Mouse (Mus musculus) lung, postnatal 14 days (tissue): ENCODE measurements around the gene Gm49396.

ENCODE experiments used
- DNase-seq: peaks from one replicate; pipeline ENCODE4 v3.0.0; 2021

Gene Gm49396

DNA sequence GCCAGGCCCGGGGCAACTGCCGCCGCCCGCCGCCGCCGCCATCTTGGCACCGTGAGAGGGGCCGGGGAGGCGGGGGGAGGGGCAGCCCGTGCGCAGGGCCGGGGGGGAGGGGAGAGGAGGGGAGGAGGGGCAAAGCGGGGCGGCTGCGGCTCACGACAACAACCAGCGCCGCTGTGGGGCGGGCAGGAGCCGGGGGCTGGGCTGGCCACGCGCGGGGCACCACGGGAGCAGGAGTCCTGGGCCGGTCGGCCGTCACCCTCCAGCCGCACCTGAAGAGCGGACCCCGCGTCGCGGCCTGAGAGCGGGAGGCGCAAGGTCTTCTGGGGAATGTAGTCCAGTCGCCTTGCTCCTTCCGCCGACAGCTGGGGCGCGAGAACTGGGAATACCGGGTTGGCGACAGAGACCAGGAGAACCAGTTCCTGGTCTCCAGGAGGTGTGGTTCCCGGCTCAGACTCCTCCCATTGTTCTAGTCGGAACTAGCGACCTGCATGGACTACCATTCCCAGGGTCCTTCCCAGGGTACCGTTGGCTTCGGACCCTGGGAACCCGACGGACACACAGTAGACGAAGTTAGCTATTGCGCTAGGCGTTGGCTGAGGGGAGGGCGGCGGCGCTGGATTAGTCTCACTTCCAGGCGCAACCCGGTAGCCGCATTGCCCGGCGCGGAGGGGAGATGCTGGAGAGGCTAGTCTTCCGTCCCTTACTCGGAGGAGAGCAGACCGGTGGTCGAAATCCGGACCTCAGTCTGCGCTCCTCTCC, 25.7 kb downstream of the Gm49396 start, which contains the start of gene Kmt2b:
Gene Kmt2b (minus strand): TSS at position 51 of the 759 bp plus-strand sequence.
- DNase-seq: peak; percentile 94

DNA sequence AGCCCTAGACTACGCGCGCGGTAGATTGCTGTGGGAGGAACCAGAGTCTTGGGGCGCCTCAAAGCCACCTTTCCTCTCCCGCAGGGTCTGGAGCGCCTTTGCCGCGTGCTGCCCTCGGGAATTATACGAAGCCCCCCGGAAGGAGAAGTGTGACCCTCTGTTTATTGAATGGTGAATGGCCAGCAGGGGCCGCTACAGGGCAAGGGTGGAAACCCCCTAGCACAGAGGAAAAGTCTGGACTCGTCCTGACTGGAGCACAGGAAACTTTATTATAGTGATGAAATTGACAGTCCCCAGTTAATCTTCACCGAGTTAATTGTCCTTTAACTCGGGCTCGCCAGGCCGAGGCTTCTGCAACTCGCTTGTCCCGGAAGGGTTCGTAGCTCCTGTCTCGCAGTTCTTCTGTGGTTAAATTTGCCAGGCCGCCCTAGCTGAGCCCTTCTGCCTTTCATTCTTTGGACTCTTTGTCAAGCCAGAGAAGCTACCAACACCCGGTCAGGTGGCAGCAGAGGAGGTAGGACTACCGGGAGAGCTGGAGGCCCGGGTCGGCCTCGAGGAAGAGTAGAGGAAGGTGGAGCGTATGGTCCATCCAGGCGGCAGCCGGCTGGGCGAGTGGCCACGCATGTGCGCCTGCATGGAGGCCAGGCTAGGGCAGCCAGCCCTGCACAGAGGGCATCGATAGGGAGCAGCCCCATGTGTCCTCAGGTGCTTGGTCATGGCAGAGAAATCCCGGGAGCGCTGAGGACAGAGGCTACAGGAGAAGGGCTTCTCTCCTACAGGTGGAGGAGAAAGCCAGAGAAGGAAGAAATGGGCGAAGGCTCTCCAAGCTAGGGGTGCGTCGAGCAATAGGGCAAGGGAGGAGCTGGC, 26.5 kb downstream of the Gm49396 start:
- peak; percentile 92 for DNase-seq

DNA sequence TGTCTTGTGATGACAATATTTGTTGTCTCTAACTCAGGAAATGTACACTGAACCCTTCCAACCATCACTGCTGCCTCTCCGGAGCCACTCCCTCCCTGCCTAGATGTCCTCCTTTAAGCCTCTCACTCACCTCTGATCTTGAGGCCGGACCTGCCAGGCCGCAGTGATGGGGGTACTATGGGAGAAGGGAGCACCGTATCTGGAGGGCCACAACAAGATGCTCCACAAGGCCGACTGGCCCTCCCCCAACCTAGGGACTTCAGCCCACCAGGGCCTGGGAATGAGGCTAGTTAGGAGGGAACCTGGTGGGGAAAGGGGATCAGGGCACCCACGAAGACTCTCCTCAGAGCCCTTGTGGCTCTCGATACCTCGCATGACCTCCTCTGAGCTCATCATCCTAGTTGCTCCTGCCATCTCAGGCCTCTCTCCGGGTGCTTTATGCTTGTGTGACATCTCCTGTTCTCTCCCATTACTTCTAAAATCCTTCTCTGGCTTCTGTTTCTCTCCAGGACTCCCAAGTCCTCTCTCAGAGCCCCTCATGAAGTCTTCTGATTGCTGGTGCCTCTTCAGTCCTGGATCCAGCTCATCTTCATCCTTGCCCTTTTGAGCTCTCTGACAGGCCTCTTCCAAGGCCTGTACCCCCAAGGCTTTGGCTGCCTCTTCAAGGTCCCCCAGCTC, 27.9 kb downstream of the Gm49396 start:
- DNase-seq: no peak

DNA sequence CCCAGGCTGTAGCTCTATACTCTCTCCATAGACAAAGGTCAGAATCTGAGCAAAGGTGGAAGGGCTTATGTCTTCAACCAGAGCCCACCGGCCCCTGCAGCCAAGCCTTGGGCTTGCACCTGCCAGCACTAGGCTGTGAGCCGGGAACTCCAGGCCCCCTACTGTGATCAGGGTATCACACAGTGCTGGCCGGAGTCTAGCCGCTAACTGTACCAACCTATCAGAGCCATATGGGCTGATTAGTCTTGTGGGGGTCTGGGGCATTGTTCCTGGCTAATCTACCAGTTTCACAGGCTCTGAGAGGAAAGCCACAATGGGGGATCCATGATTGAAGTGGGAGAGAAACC, 28.4 kb downstream of the Gm49396 start:
- DNase-seq: no peak

DNA sequence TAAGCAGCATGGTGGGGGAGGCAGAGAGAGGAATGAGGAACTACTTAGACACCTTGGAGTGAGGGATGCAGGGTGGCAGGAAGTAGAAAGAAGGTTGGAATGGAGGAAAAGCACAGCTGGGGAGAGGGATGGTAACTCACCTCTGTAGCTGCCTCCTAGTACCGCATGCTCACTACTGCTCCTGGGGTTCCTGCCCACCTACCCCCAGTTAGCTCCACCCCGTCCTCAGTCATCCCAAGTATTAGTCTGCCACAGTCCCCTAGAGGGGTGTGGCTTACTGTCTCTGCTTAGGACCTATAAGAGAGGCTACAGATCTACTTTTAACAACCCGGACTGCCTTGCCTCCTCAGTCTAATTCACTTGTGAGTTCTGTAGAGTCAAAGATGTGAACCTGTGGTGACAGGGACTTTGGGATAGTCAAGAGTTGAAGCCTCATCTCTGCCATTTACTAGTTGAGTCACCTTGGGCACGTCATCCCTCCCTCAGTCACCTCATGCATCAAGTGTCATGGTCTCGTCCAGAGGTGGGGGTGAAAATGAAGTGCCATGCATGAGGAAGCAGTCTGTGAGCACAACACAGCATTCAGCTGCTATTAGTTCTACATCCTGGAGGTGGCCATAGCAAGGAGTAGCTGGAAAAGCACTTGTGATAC, 29.8 kb downstream of the Gm49396 start:
- no peak for DNase-seq

DNA sequence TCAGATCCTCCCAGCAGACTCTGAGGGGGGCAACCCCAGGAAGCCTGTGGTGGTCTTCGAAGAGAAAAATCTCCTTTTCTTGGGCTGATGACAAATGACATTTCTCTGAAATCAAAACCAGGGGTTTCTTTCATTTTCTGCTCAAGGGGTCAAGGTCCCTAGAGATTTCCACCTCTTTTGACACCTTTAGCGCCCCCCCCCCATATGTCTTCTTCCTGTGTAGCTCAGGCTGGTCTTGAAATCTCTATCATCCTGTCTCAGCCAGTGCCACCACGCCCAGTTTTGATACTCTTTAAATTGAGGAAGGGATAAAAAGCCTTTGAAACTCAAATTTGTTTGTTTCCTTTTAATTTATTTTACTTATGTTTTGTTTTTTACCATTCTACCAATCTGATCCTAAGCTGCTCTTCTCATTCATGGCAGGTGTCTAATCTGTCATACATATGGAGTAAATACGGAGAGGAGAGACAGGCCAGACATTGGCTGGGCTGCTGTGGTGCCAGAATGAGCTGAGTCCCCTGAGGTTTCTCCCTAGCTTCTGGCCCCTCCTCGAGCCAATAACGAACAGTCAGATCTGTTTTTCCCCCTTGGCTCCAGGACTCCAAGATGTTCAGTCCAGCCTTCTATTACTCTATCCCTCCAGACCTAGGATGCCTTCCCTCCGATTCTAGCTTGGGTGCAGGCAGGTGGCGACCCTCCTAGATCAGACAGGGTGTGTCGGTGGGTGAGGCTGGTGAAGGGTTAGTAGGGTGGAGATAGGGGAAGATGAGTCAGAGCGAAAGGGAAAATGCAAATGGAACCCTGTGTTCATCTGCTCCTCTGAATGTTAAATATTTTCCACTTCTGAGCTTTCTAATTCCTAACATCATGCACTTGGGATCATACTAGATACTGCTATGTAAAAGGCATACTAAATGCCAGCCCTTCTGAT, 30.7 kb downstream of the Gm49396 start:
- DNase-seq: no peak

DNA sequence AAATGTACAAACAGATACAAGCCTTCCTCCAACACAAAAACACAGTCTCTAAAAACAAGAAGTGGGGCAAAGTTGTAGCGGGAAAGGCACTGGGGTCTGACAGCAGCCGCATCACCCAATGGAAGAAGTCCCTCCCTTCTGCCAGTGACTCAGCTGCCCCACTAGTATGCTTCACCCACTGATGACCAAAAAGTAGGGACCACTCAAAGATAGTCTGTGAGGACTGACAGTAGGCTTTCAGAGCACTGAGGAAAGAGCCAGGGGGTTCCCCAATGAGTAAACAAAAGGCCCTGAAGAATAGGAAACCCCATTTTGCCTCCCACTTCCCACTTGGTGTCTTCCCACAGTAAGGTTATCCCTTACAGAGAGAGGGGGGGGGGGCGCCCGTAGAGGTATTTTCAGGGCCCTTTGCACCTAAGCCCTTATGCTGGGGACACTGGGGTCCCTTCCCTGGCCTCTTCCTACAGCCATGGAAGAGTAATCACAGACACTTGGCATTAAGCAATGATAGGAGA, 31.4 kb downstream of the Gm49396 start:
- DNase-seq: no peak

DNA sequence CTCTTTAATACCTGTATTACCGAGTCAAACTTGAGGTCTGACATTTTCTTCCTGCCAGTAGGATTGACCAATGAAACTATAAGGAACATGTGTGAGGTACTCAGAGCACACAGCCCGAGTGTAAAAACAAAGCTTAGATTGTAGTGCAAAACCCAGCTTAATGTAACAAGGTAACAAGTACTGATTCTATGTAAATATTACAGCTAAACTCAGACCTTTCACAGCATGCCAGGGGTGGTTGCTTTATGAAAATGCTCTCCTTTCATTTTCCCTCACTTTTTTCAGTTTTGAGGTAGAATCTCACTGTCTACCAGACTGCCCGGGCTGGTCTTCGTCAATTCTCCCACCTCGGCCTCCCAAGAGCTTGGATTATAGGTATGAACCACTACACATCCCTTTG, 32.9 kb downstream of the Gm49396 start:
- DNase-seq: no peak

DNA sequence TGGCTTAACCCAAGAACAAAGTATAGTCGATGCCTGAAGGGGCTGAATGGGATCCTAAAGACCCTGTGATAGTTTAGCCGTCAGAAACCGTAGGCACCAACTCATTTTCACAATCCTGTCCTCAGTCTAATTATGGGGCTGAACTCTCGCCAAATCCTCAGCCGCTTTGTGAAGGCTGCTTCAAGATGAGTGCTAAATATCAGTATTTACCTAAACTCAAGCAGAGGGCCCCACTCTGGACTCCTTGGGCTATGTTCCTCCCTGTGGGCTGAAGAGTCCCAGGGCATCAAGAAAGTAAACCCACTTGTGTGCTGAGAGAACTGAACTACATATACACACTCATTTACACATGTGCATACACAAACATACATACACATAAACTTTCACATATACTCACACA, 33.7 kb downstream of the Gm49396 start:
- peak; percentile 48 for DNase-seq

DNA sequence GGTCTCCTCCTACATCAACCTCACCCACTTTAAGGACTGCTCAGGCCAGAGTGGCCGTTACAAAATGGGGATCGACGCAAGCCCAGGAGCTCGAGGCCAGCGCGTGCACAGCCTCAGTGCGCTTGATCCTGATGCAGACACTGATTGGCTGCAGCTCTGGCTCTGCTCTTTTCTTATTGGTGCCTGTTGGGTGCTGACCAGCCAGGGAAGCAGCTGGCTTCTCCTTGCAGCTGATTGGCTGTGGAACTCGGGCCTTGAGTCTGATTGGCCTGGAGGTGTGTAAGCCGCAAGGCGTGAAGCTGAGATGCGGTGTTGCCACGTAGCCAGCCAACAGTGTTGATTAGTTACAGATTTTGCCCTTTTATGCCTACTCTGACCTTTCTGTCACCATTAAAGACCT, 35.6 kb downstream of the Gm49396 start, which contains the start of gene Zbtb32:
Gene Zbtb32 (minus strand): TSS at position 124 of the 400 bp plus-strand sequence.
- DNase-seq: no peak

DNA sequence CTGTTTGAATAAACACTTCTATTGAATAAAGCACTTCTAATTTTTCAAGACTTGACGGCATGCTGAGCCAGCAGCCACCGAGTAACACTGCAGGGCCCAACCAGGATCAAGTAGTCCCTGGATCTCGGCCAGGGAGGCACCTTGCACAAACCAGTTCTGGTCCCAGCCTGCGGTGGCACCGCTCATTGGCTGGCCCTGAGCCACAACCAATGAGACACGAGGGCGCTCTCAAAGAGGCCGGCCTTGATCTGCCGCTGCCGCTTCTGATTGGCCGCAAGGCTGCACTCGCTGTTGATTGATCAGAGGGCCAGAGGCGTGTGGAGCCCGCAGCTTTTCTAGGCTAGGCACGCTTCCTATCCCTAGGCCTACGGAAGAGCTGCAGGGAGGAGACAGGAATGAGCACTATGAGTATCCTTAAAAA, 36.8 kb downstream of the Gm49396 start:
- peak; percentile 95 for DNase-seq

DNA sequence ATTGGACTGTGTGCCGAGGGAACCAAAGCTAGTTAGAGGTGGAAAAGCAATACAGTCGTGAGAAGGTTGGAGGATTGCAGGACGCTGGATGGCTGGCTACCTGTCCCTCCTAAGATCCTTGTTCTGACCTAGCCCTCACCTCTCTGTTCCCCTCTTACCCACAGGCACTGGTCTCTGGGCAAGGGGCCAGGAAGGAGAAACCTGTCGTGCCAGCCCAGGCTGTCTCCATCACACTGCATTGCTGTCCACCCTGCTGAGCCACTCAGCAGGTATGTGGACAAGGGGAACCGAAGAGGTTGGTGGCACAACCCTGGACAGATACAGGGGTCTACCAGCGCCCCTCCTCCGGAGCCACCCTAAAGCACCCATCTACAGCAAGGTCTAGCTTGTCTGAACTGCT, 37.5 kb downstream of the Gm49396 start:
- DNase-seq: peak; percentile 78

DNA sequence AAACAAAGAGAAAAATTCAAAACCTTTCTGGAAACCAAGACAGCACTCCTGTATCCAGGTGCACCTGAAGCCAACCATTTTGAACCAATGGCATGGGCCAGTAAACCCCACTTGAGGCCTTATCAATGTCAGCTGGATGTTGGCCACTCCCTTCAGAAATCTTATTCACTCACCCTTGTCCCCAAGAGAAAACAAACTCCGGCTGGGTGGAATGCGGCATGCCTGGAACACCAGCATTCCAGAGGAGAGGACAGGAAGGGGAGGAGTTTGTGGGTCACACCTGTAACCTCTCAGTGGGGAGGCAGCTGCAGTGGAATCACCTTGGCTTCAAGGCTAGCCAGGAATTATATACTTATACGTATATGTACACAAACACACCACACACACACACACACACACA, 39.4 kb downstream of the Gm49396 start:
- DNase-seq: peak; percentile 72

DNA sequence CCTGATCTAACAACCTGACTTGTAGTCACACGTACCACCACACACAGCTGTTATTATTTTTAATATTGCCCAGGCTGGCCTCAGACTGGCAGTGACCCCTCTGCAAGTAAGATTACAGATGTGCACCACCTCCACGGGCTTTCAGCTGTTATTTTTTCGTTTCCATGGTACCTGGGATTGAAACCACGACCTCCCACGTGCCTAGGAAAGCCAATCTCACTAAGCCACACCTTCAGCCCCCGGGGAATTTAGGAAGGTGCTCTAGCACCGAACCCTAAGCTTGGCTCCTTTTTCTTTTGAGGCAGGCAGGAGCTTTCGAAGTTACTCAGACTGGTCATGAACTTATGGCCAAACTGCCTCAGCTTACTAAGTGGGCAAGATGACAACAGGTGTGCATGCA, 41.3 kb downstream of the Gm49396 start:
- DNase-seq: no peak

DNA sequence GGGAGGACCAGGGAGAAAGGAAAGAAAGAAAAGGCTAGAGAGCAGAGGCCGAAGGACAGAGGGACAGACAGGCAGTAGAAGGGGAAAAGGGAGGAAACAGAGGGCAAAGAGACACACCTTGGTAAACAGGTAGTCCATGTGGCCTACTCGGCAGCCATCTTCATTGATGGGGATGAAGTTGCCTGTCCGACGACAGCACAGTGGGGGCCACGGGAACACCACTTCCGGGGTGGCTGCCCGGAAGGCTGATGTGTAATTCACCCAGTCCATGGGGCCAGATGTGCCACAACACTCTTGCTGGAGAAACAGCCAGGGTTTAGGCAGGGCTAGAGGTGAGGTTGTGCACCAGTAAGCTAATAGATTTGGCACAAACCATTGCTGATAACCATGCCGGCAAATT, 41.8 kb downstream of the Gm49396 start:
- DNase-seq: no peak

DNA sequence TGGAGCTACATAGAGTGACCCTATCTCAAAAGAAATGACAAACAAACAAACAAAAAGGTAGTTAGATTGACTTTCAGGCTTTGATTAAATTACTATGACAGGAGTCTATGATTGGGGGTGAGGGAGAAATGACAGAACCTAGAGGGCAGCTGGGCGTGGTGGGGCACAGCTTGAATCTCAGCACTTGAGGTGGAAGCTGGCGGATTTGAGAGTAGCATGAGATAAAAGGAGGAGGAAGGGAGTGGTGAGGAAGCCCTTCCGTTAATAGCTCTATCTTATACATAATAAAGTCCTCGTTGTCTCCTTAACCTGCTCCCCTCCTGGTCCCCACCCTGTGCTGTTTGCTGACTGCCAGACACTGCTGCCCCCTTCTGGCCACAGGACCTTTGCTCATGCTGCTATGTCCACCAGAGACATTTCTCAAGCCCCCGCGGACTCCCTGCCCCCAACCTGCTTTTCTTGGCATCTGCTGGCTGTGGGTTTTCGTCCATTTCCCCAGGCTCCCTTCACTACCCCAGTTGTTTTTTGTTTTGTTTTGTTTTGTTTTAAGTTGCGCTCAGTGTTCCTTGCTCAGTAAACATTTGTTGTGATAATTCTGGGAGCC, 44.7 kb downstream of the Gm49396 start:
- peak; percentile 78 for DNase-seq

DNA sequence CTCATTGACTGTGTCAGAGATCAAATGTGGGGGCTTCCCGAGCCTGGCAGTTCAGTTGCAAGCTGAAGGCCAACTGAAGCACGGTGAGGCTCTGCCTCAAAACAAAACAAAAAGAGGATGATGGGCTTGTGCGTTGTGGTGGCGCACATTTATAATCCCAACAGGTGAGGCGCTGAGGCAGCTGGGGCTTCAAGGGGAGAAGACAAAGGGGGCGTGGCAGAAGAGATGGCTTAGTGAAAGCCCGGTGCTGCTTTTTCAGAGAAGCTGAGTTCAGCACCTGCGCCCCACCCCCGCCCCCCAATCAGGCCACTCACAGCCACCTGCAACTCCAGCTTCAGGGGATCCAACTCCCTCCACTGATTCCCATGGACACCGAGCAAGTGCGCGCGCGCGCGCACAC, 45.3 kb downstream of the Gm49396 start:
- DNase-seq: no peak

DNA sequence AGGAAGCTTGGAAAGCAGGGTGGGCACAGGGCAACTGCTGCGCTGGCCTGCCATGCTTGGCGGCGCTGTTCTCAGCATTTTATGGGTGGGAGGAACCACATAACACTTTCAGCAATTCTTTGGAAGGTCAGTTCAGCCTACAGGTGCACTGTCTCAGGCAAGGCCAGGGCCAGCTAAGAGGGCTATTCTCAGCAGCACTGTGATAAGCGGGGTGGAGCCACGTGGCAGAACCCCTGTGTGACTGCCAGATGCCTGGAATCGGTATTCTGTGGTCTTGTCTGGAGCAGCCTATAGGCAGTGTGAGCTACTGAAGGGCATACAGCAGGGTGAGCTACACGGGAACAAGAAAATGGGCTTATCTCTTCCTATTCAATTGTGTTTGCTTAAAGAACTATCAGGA, 46.9 kb downstream of the Gm49396 start:
- DNase-seq: no peak

DNA sequence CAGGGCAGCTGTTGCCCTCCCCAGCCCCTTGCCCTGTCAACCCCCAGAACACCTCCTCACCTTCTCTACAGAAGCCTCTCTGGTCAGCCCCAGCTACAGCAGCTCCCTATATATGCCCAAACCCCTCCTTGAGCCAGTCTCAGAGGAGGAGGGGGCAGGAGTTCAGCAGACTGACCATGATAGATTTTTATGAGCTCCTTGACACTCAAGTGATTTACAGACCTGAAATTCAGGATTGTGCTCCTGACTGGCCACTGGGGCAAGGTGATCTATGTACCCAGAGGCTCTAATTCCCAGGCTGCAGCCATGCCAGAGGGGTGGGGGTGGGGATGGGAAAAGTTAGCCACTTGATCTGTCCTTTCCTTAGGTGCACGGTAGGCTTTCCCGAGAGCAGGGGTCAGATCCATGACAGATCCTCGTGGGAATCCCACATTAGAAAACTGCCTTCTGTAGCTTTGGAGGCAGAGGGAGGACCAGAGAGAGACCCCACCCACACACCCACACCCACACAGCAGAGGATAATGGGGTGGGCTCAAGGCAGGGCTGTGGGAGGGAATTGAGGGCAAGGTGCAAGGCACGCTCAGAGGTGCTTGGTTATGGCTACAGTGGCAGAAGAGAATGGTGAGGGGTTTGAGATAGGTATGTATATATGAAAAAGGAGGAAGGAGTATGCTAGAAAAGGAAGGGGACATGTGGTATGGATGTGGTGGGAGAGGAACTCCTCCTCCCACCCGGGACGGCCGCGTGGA, 49.7 kb downstream of the Gm49396 start, which contains the start of gene Upk1a:
Gene Upk1a (minus strand): TSS at position 194 of the 749 bp plus-strand sequence.
- no peak for DNase-seq

DNA sequence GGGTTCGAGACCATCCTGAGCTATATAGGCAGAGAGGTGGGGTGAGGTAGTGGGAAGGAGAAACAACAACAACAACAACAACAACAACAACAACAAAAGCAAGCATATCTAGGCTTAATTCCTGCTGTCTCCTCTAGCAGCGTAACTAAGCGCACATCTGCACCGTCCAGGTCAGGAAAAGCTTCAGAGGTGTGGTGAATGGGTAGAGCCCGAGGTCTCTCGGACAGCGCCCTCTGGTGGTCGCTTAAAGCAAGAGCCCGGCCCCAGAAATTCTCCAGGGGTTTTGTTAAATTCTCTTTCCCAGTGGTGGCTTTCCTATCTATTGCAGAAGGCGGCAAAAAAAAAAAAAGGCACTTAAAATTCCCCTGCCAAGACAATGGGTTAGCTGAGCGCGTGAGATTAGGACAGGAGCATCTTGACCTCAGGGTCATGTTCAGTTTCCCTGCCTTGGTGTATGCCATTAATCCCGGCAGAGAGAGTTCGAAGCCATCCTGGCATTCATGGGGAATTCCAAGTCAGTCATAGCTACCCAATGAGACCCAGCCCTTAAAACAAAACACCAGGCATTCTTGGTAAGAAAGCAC, 50.5 kb downstream of the Gm49396 start:
- DNase-seq: peak; percentile 72
